Mouse (Mus musculus) natural killer cell, adult 2 months (primary cell): ENCODE results near the gene Shisa5.

Source experiments
- DNase-seq, 2 experiments: peaks; one replicate each; pipeline ENCODE4 v3.0.0; 2022; ENCODE audit warnings: low spot score in 2 of 2

The Shisa5 gene

GRCm38 (mm10) chr9:109093786-109094552, 55.6 kb downstream of the Shisa5 start:
- no peak for DNase-seq

GRCm38 (mm10) chr9:109094553-109095136, 56.3 kb downstream of the Shisa5 start:
- no peak for DNase-seq

GRCm38 (mm10) chr9:109095137-109095982, 57.0 kb downstream of the Shisa5 start, which contains the start of gene Plxnb1:
Plxnb1 (plus strand) TSS chr9:109095389.
- DNase-seq: peak; percentile 21 to 41

- DNase-seq: no peak
Measured at GRCm38 (mm10) chr9:109096251-109096661, 57.9 kb downstream of the Shisa5 start.

DNA sequence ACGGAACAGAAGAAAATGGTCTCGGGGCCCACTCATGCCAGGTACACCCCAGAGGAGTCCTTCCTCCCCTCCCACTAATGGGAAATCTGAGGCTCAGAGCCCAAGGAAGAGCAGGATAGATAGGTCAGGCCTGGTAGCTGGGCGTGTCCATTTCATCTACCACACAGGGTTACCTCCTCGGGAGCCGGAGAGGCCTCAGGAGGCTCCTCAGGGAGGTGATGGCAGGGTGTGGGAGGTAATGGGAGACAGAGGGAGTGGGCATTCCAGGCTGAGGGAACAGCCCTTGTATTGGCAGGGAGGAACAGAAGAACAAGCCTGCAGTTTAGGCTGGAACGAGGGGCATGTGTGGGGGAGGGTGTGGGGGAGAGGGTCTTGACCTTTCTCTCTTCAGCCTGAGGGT, 58.5 kb downstream of the Shisa5 start:
- no peak for DNase-seq

- no peak for DNase-seq
Measured at GRCm38 (mm10) chr9:109097291-109097690, 58.9 kb downstream of the Shisa5 start.

DNA sequence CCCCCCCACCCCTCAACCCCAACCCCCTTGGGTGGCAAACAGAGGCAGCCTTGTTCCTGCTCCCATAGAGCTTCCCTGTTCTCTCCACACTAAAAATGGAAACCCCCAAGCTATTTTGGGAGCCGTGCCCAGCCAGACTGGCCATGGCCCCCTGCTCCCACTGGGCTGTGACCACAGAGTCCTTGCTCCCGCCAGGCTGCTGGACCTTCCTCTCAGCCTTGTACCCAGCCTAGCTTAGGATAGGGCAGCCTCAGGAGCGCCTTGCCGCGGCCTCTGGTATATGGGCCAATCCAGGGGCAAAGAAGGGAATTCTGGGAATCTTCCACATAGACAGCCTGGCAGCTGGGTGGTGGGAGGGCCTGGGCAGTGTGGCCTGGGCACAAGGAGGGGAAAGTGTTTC, 59.5 kb downstream of the Shisa5 start:
- DNase-seq: no peak

DNA sequence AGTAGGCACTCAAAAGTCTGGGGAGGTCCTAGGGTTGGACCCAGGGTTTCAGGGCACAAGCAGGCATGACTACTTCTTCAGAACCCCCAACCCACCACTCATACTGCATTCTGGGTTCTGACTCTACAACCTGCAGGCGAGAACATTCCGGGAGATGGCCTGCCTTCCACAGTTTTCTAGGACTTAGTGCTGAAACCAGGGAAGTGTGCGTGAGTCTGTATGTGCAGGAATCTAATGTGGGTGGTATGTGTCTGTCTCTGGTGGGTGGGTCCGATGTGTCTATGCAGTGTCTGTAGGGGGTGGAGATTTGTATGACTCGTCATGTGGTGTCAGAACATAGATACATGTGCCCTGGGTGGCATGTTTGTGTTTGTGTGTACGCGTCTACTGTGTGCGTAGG, 60.0 kb downstream of the Shisa5 start:
- DNase-seq: no peak

DNA sequence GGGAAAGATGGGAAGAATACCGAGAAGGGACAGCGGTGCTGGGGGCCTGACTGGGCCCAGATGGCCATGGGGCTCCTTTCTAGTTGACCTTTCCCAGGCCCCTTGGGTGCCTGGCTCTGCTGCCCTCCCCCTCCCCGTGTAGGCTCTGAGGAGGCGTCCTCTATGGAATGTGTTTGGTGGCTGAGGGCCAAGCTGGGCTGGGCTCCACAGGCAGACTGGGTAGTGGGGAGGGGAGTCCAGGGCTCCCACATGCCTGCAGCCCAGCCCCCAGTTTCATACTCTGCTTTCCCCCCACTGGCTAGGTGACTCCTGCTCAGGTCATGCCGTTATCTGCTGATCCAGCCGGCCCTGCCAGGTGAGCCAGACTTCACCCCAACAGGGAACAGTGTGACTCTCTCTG, 60.6 kb downstream of the Shisa5 start:
- no peak for DNase-seq

- DNase-seq: no peak
Measured at GRCm38 (mm10) chr9:109100307-109100928, 62.1 kb downstream of the Shisa5 start.

DNA sequence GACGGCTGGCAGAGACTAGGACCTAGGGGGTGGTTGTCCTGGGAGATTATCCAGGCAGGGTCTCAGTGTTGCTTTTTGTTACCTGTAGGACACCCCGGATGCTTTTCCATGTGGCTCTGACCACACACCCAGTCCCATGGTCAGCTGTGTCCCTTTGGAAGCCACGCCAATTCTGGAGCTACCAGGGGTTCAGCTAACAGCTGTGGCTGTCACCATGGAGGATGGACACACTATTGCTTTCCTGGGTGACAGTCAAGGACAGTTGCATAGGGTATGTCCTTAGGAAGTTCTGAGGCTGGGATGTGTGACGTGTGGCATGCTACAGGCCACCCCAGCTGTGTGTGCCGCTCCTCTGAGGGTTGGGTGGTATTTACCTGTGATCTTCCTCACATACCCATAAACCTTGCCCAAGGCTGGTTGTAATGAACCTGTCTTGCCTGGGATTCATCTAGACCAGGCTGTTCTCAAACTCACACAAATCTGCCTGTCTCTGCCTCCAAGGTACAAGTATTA, 63.6 kb downstream of the Shisa5 start:
- no peak for DNase-seq

GRCm38 (mm10) chr9:109102541-109102940, 64.2 kb downstream of the Shisa5 start:
- DNase-seq: no peak

GRCm38 (mm10) chr9:109103250-109103649, 64.9 kb downstream of the Shisa5 start:
- no peak for DNase-seq

DNA sequence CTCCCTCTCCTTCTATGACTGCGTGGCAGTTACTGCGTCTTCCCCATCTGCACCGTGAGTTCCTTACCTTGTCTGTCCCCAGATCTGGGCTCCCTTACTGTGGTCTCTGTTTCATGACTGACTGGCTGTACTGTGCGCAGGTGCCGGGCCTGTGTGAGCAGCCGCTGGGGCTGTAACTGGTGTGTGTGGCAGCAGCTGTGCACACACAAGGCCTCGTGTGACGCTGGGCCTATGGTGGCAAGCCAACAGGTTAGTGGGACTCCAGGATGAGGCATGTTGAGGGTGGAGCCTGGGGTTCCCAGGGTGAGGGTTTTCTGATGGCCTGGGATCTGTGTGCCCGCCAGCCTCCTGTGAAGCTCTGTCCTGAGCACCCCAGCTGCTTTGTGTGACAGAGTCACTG, 65.7 kb downstream of the Shisa5 start:
- DNase-seq: no peak

- no peak for DNase-seq
Measured at GRCm38 (mm10) chr9:109105011-109105410, 66.6 kb downstream of the Shisa5 start.

GRCm38 (mm10) chr9:109105648-109106047, 67.3 kb downstream of the Shisa5 start:
- DNase-seq: no peak

GRCm38 (mm10) chr9:109107341-109107740, 69.0 kb downstream of the Shisa5 start:
- no peak for DNase-seq
